Mouse (Mus musculus) MEL-GATA-1-ER (cell line): ENCODE data around the gene Plpp3.

Source experiments
- DNase-seq: peaks from one replicate; pipeline ENCODE4 v3.0.0-alpha.2; 2012; ENCODE audit warnings: low read depth; ENCODE audit errors: extremely low read depth

Gene Plpp3

GRCm38 (mm10) chr4:105218202-105218601 lies 61.1 kb downstream of the Plpp3 start:
- DNase-seq: no peak

GRCm38 (mm10) chr4:105219316-105219715 lies 62.2 kb downstream of the Plpp3 start:
- DNase-seq: no peak

- no peak for DNase-seq
Measured at GRCm38 (mm10) chr4:105220849-105221248, 63.7 kb downstream of the Plpp3 start.

GRCm38 (mm10) chr4:105221256-105221840 lies 64.2 kb downstream of the Plpp3 start:
- no peak for DNase-seq

- no peak for DNase-seq
Measured at GRCm38 (mm10) chr4:105223101-105223924, 66.2 kb downstream of the Plpp3 start.

- DNase-seq: no peak
Measured at GRCm38 (mm10) chr4:105223925-105224300, 66.8 kb downstream of the Plpp3 start.

- no peak for DNase-seq
Measured at GRCm38 (mm10) chr4:105225512-105225911, 68.4 kb downstream of the Plpp3 start.

GRCm38 (mm10) chr4:105226351-105226750 lies 69.2 kb downstream of the Plpp3 start:
- DNase-seq: no peak

GRCm38 (mm10) chr4:105230127-105230526 lies 73.0 kb downstream of the Plpp3 start:
- DNase-seq: no peak

- no peak for DNase-seq
Measured at GRCm38 (mm10) chr4:105240233-105240632, 83.1 kb downstream of the Plpp3 start.

- DNase-seq: no peak
Measured at GRCm38 (mm10) chr4:105244931-105245330, 87.8 kb downstream of the Plpp3 start.

GRCm38 (mm10) chr4:105245479-105245944 lies 88.4 kb downstream of the Plpp3 start:
- DNase-seq: no peak

- no peak for DNase-seq
Measured at GRCm38 (mm10) chr4:105246331-105246730, 89.2 kb downstream of the Plpp3 start.

GRCm38 (mm10) chr4:105248161-105248560 lies 91.0 kb downstream of the Plpp3 start:
- DNase-seq: no peak

GRCm38 (mm10) chr4:105249283-105249682 lies 92.1 kb downstream of the Plpp3 start:
- no peak for DNase-seq

GRCm38 (mm10) chr4:105250946-105251345 lies 93.8 kb downstream of the Plpp3 start:
- no peak for DNase-seq

GRCm38 (mm10) chr4:105252044-105252443 lies 94.9 kb downstream of the Plpp3 start:
- no peak for DNase-seq

- DNase-seq: no peak
Measured at GRCm38 (mm10) chr4:105252571-105253200, 95.5 kb downstream of the Plpp3 start.

GRCm38 (mm10) chr4:105253453-105254341 lies 96.5 kb downstream of the Plpp3 start:
- DNase-seq: no peak

- DNase-seq: no peak
Measured at GRCm38 (mm10) chr4:105254365-105254764, 97.2 kb downstream of the Plpp3 start.

GRCm38 (mm10) chr4:105255185-105255584 lies 98.0 kb downstream of the Plpp3 start:
- no peak for DNase-seq
